Mouse (Mus musculus) stomach, embryonic 14.5 days (tissue): Measurements from ENCODE around the gene Ltbp1. TPM values are rescaled to one million over a fixed set of nuclear protein-coding genes. Genes with fewer than 3 reads are reported as not detected.

Experiments
- ATAC-seq: fragments of 200-750 bp; cut with Nextera tagmentation; 2 replicates; pipeline ENCODE4 v1.8.0; 2017; ENCODE audit warnings: low read depth, moderate TSS enrichment; ENCODE audit not compliant: insufficient number of reproducible peaks, insufficient read depth, low FRiP score
- H3K27ac ChIP-seq: fragments of 300-500 bp; sonication (generic); 2 replicates; pipeline ENCODE4 v1.5.1; 2014; ENCODE audit warnings: mild to moderate bottlenecking, low read length, moderate library complexity, mixed read lengths
- H3K27me3 ChIP-seq: fragments of 300-500 bp; sonication (generic); 2 replicates; pipeline ENCODE4 v1.6.1; 2014; ENCODE audit warnings: low read length, control low read depth, mixed read lengths; ENCODE audit not compliant: control insufficient read depth, insufficient read depth
- H3K36me3 ChIP-seq: fragments of 300-500 bp; sonication (generic); 2 replicates; pipeline ENCODE4 v1.6.1; 2014; ENCODE audit warnings: mild to moderate bottlenecking, control low read depth, low read length, moderate library complexity, mixed read lengths; ENCODE audit not compliant: control insufficient read depth, insufficient read depth
- H3K4me1 ChIP-seq: fragments of 300-500 bp; sonication (generic); 2 replicates; pipeline ENCODE4 v1.6.1; 2014; ENCODE audit warnings: low read length, control low read depth, mixed read lengths; ENCODE audit not compliant: control insufficient read depth, insufficient read depth
- H3K4me2 ChIP-seq: fragments of 300-500 bp; sonication (generic); replicated peaks from 2 replicates; pipeline ENCODE4 v1.6.1; 2014; ENCODE audit warnings: low read depth, low read length, control low read depth
- H3K4me3 ChIP-seq: fragments of 300-500 bp; sonication (generic); 2 replicates; pipeline ENCODE4 v1.5.1; 2014; ENCODE audit warnings: low read depth, low read length, control low read depth
- H3K9ac ChIP-seq: fragments of 300-500 bp; sonication (generic); replicated peaks from 2 replicates; pipeline ENCODE4 v1.6.1; 2014; ENCODE audit warnings: low read depth, mild to moderate bottlenecking, control low read depth, low read length, moderate library complexity, mixed read lengths
- H3K9me3 ChIP-seq: fragments of 300-500 bp; sonication (generic); 2 replicates; pipeline ENCODE4 v1.6.1; 2016; ENCODE audit warnings: low read depth, low read length, control low read depth; ENCODE audit not compliant: control insufficient read depth
- WGBS: fragments of 180-500 bp; shearing (Covaris S2); extraction: QIAGEN DNeasy Blood & Tissue Kit; methylation state at CpG from one replicate; pipeline ENCODE4 v1.1.7; 2014; 5-methylcytosine and 5-hydroxymethylcytosine counted together
- polyA plus RNA-seq: library from polyadenylated mRNA; unstranded; fragments of >200 nt; fragmentation: Nextera tagmentation; extraction: Ambion mirVana; gene quantifications from 2 replicates; pipeline ENCODE4 v1.2.1, GENCODE M21; 2014

Gene Ltbp1
- polyA plus RNA-seq, 1 experiment from 2014 or later: 49.3 TPM

- H3K9me3 ChIP-seq: no peaks in the 10 kb centered on the region
- WGBS: 64% methylated on average over 8 of the region's 8 CpGs
- no peak for ATAC-seq
These were observed 29.0 kb upstream of the Ltbp1 start for GRCm38 (mm10) chr17:74976167-74976985.

GRCm38 (mm10) chr17:74979767-74980166 lies 25.6 kb upstream of the Ltbp1 start:
- Histone ChIP-seq H3K4me3 (no peak overlapping the region), H3K4me1 (peaks cover 5% of the 10 kb centered on the region; the same call in 1 of the 2 replicates), H3K27ac (no peak overlapping the region), H3K9me3 (no peaks in the 10 kb centered on the region), H3K9ac (no peak overlapping the region), H3K36me3 (no peaks in the 10 kb centered on the region), H3K27me3 (no peaks in the 10 kb centered on the region), H3K4me2 (no peak overlapping the region)
- WGBS: 76% methylated on average over 8 of the region's 8 CpGs
- no peak for ATAC-seq

More at GRCm38 (mm10) chr17:74976167-74976985, 29.0 kb upstream of the Ltbp1 start:
- Histone ChIP-seq H3K9ac (no peak overlapping the region), H3K27ac (no peak overlapping the region), H3K4me1 (peaks cover 5% of the 10 kb centered on the region; the same call in 1 of the 2 replicates), H3K36me3 (no peaks in the 10 kb centered on the region), H3K27me3 (no peaks in the 10 kb centered on the region), H3K4me3 (no peak overlapping the region), H3K4me2 (no peak overlapping the region)

GRCm38 (mm10) chr17:74981703-74982102 lies 23.7 kb upstream of the Ltbp1 start:
- Histone ChIP-seq H3K9ac (no peak overlapping the region), H3K4me2 (no peak overlapping the region), H3K36me3 (no peaks in the 10 kb centered on the region), H3K4me3 (no peak overlapping the region), H3K4me1 (no peaks in the 10 kb centered on the region), H3K27me3 (no peaks in the 10 kb centered on the region), H3K9me3 (0 out of 2 replicates have a peak, but pooled peaks cover 4% of the 10 kb centered on the region), H3K27ac (no peak overlapping the region)
- ATAC-seq: no peak
- WGBS: 56% methylated on average over 5 of the region's 5 CpGs

DNA sequence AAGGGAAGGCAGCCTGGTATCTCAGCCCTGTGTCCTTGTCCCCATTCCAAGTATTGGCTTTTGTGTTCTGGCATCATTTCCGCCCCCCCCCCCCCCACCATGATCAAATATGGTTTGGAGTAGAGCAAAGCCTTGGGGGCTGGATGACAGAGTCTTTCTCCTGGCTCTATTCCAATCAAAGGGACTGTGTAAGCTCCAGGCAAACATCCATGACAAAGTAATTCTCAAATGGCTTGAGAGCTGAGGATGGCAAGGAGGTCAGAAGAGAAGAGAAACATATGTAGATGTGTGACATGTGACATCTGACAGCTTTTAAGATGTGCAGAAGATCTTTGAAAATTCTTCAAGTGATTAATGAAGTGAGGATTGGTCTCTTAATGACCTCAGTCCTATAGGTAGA lies 22.5 kb upstream of the Ltbp1 start:
- no peak for ATAC-seq
- WGBS: 46% methylated on average over 1 of the region's 1 CpGs
- H3K4me1 ChIP-seq: no peaks in the 10 kb centered on the region
- H3K4me2 ChIP-seq: no peak overlapping the region
- no peak overlapping the region for H3K9ac ChIP-seq
- no peak overlapping the region for H3K4me3 ChIP-seq
- no peaks in the 10 kb centered on the region for H3K36me3 ChIP-seq
- no peaks in the 10 kb centered on the region for H3K27me3 ChIP-seq
- H3K9me3 ChIP-seq: 0 out of 2 replicates have a peak, but pooled peaks cover 4% of the 10 kb centered on the region
- no peak overlapping the region for H3K27ac ChIP-seq

- Histone ChIP-seq H3K4me2 (no peak overlapping the region), H3K4me3 (no peak overlapping the region), H3K36me3 (no peaks in the 10 kb centered on the region), H3K27ac (no peak overlapping the region), H3K4me1 (no peaks in the 10 kb centered on the region), H3K27me3 (no peaks in the 10 kb centered on the region), H3K9me3 (0 out of 2 replicates have a peak, but pooled peaks cover 4% of the 10 kb centered on the region), H3K9ac (no peak overlapping the region)
- no peak for ATAC-seq
- WGBS: 81% methylated on average over 1 of the region's 1 CpGs
These were observed 21.3 kb upstream of the Ltbp1 start for GRCm38 (mm10) chr17:74984071-74984470.

GRCm38 (mm10) chr17:74984681-74985080 lies 20.7 kb upstream of the Ltbp1 start:
- Histone ChIP-seq H3K4me1 (no peaks in the 10 kb centered on the region), H3K9ac (no peak overlapping the region), H3K4me3 (no peak overlapping the region), H3K36me3 (no peaks in the 10 kb centered on the region), H3K4me2 (no peak overlapping the region), H3K27ac (no peak overlapping the region), H3K27me3 (no peaks in the 10 kb centered on the region), H3K9me3 (peaks cover 4% of the 10 kb centered on the region; the same call in 1 of the 2 replicates)
- no peak for ATAC-seq

DNA sequence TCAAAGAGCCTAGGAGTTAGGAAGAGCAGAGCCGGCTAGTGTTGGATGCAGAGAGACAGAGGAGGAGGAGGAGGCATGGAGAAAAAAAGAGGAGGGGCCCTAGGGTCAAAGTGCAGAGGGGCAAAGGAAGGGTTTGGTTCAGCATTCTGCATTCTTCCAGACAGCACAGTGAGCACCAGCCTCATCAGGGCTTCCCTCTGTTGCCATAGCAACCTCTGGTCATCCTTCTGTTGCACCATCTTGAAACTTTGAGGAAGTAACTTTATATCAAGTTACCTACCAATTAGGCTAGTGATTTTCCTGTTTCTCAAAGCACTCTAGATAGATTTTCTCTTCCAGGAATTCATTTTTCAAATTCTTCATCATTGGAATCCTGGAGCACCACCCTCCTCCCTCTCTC lies 18.3 kb upstream of the Ltbp1 start:
- Histone ChIP-seq H3K36me3 (no peaks in the 10 kb centered on the region), H3K9ac (no peak overlapping the region), H3K27me3 (no peaks in the 10 kb centered on the region), H3K4me3 (no peak overlapping the region), H3K4me1 (no peaks in the 10 kb centered on the region), H3K4me2 (no peak overlapping the region), H3K27ac (no peak overlapping the region), H3K9me3 (peaks cover 4% of the 10 kb centered on the region; the same call in 1 of the 2 replicates)
- no peak for ATAC-seq
- WGBS: 57% methylated on average over 1 of the region's 1 CpGs

DNA sequence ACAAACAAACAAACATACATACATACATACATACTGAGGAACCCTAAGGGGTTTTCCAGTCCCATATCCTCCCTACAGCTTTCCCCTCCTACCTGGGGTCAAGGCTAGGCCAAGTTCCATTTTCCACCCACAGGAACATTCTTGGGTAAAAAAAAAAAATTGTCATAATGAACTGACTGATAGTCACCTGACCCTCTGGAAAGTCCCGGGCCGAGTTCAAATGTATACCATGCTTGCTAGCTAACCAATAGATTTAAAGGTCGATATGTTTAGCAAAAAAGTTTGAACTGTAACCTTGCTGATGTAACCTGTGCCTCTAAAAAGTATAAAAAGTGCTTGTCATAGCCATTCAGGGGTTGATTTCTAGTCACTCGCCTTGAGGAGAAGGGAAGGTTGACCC lies 15.7 kb upstream of the Ltbp1 start:
- 93% methylated on average over 4 of the region's 4 CpGs for WGBS
- Histone ChIP-seq H3K4me1 (peaks cover 3% of the 10 kb centered on the region), H3K27ac (no peak overlapping the region), H3K27me3 (no peaks in the 10 kb centered on the region), H3K9me3 (peaks cover 4% of the 10 kb centered on the region; the same call in 1 of the 2 replicates), H3K36me3 (no peaks in the 10 kb centered on the region), H3K4me3 (no peak overlapping the region), H3K9ac (no peak overlapping the region), H3K4me2 (no peak overlapping the region)
- ATAC-seq: no peak
